Mouse (Mus musculus) CH12.LX (cell line): ENCODE results near the gene Arpc1a. TPM values are rescaled to one million over a fixed set of nuclear protein-coding genes. Genes with fewer than 3 reads are reported as not detected.

Experiments used
- DNase-seq: peaks from one replicate; pipeline ENCODE4 v3.0.0-alpha.2; 2013; ENCODE audit errors: extremely low read depth
- H3K27ac ChIP-seq: 2 replicates; pipeline ENCODE4 v1.5.1; 2012; ENCODE audit warnings: low read depth, mild to moderate bottlenecking, control low read depth, moderate library complexity; ENCODE audit not compliant: insufficient read depth
- H3K27me3 ChIP-seq: replicated peaks from 2 replicates; pipeline ENCODE3; 2012; ENCODE audit warnings: inconsistent platforms
- H3K36me3 ChIP-seq, 2 experiments: replicated peaks in 1 of 2; 2 replicates each; pipeline versions ENCODE3 to v1.6.1; 2012; ENCODE audit warnings: inconsistent platforms in 1 of 2, low read length in 1 of 2, mild to moderate bottlenecking in 1 of 2, mixed read lengths in 1 of 2, moderate library complexity in 1 of 2; ENCODE audit not compliant: control insufficient read depth in 1 of 2, insufficient read depth in 1 of 2
- H3K4me1 ChIP-seq, 2 experiments: 2 replicates each; pipeline ENCODE4 v1.6.1; 2012; ENCODE audit warnings: inconsistent platforms in 1 of 2, moderate library complexity in 1 of 2; ENCODE audit not compliant: insufficient read depth in 2 of 2, control insufficient read depth in 1 of 2
- H3K4me2 ChIP-seq: 2 replicates; pipeline ENCODE4 v1.6.1; 2012; ENCODE audit warnings: low read depth, mild to moderate bottlenecking, control low read depth; ENCODE audit not compliant: poor library complexity, insufficient read depth, severe bottlenecking
- H3K4me3 ChIP-seq, 3 experiments: fragments of 150-350 bp in 1 of 3; sonication (generic) in 1 of 3; replicated peaks in 1 of 3; 2 replicates each; pipeline versions ENCODE3 to v1.5.1; 2011 to 2012; ENCODE audit warnings: low read depth in 2 of 3, low read length in 2 of 3, mild to moderate bottlenecking in 2 of 3, moderate library complexity in 2 of 3, control low read depth in 1 of 3, improper control_type of control experiment in 1 of 3, inconsistent platforms in 1 of 3, mixed read lengths in 1 of 3; ENCODE audit not compliant: poor library complexity in 1 of 3
- H3K79me2 ChIP-seq: replicated peaks from 2 replicates; pipeline ENCODE4 v1.6.1; 2012; ENCODE audit warnings: mild to moderate bottlenecking, moderate library complexity; ENCODE audit not compliant: control insufficient read depth, poor library complexity, insufficient read depth, severe bottlenecking; ENCODE audit errors: extremely low read depth
- H3K9ac ChIP-seq: 2 replicates; pipeline ENCODE4 v1.6.1; 2012; ENCODE audit warnings: low read depth, mild to moderate bottlenecking, control low read depth, moderate library complexity; ENCODE audit not compliant: insufficient read depth
- H3K9me3 ChIP-seq: replicated peaks from 2 replicates; pipeline ENCODE3; 2012; ENCODE audit warnings: low read length, inconsistent platforms, mixed read lengths
- BHLHE40 ChIP-seq: IDR thresholded peaks from 2 replicates; pipeline ENCODE4 v1.6.1; 2011; ENCODE audit warnings: mild to moderate bottlenecking, low read depth, low read length, improper control_type of control experiment
- CHD2 ChIP-seq: IDR thresholded peaks from 2 replicates; pipeline ENCODE4 v1.6.1; 2011; ENCODE audit warnings: low read length, improper control_type of control experiment
- CTCF ChIP-seq, 2 experiments: IDR thresholded peaks in 1 of 2; conservative IDR thresholded peaks in 1 of 2; 2 replicates each; pipeline ENCODE4 v1.5.1; 2011 to 2012; ENCODE audit warnings: low read depth in 2 of 2, low read length in 2 of 2, improper control_type of control experiment in 1 of 2, inconsistent platforms in 1 of 2, mild to moderate bottlenecking in 1 of 2, moderate library complexity in 1 of 2
- EP300 ChIP-seq: IDR thresholded peaks from 2 replicates; pipeline ENCODE4 v1.6.1; 2011; ENCODE audit warnings: low read length, improper control_type of control experiment
- ETS1 ChIP-seq: conservative IDR thresholded peaks from 2 replicates; pipeline ENCODE4 v1.6.1; 2012; ENCODE audit warnings: low read depth, mild to moderate bottlenecking, inconsistent platforms, low read length, improper control_type of control experiment, moderate library complexity
- KAT2A ChIP-seq: IDR thresholded peaks from 2 replicates; pipeline ENCODE4 v1.6.1; 2012; ENCODE audit warnings: low read length, improper control_type of control experiment, inconsistent platforms; ENCODE audit not compliant: insufficient replicate concordance
- MAFK ChIP-seq: IDR thresholded peaks from 2 replicates; pipeline ENCODE4 v1.6.1; 2011; ENCODE audit warnings: low read length, improper control_type of control experiment; ENCODE audit not compliant: insufficient replicate concordance
- MAZ ChIP-seq: IDR thresholded peaks from 2 replicates; pipeline ENCODE4 v1.6.1; 2012; ENCODE audit warnings: low read depth, mild to moderate bottlenecking, inconsistent platforms, low read length, improper control_type of control experiment, moderate library complexity
- MEF2A ChIP-seq: IDR thresholded peaks from 2 replicates; pipeline ENCODE4 v1.6.1; 2014; ENCODE audit warnings: low read depth, mild to moderate bottlenecking, inconsistent platforms, low read length, improper control_type of control experiment, borderline replicate concordance
- MXI1 ChIP-seq: IDR thresholded peaks from 2 replicates; pipeline ENCODE4 v1.6.1; 2011; ENCODE audit warnings: mild to moderate bottlenecking, low read depth, low read length, improper control_type of control experiment
- MYC ChIP-seq: IDR thresholded peaks from 2 replicates; pipeline ENCODE4 v1.6.1; 2011; ENCODE audit warnings: low read depth, mild to moderate bottlenecking, improper control_type of control experiment, low read length
- NELFE ChIP-seq: IDR thresholded peaks from 2 replicates; pipeline ENCODE4 v1.6.1; 2011; ENCODE audit warnings: low read depth, low read length, improper control_type of control experiment
- PAX5 ChIP-seq: IDR thresholded peaks from 2 replicates; pipeline ENCODE4 v1.6.1; 2012; ENCODE audit warnings: low read length, inconsistent platforms, mixed read lengths
- POLR2AphosphoS2 ChIP-seq: IDR thresholded peaks from 2 replicates; pipeline ENCODE4 v1.6.1; 2011; ENCODE audit warnings: low read depth, low read length, improper control_type of control experiment
- RAD21 ChIP-seq: IDR thresholded peaks from 2 replicates; pipeline ENCODE4 v1.6.1; 2011; ENCODE audit warnings: low read depth, mild to moderate bottlenecking, low read length, improper control_type of control experiment, moderate library complexity
- RCOR1 ChIP-seq: conservative IDR thresholded peaks from 2 replicates; pipeline ENCODE4 v1.6.1; 2012; ENCODE audit warnings: low read depth, mild to moderate bottlenecking, inconsistent platforms, low read length, improper control_type of control experiment
- SIN3A ChIP-seq: IDR thresholded peaks from 2 replicates; pipeline ENCODE4 v1.6.1; 2012; ENCODE audit warnings: low read length, improper control_type of control experiment, inconsistent platforms
- SMC3 ChIP-seq: IDR thresholded peaks from 2 replicates; pipeline ENCODE4 v1.6.1; 2011; ENCODE audit warnings: low read depth, low read length, improper control_type of control experiment
- TBP ChIP-seq: conservative IDR thresholded peaks from 2 replicates; pipeline ENCODE4 v1.6.1; 2011; ENCODE audit warnings: low read depth, low read length, improper control_type of control experiment
- UBTF ChIP-seq: IDR thresholded peaks from 2 replicates; pipeline ENCODE4 v1.6.1; 2012; ENCODE audit warnings: low read depth, mild to moderate bottlenecking, inconsistent platforms, low read length, improper control_type of control experiment, moderate library complexity
- USF2 ChIP-seq: conservative IDR thresholded peaks from 2 replicates; pipeline ENCODE4 v1.6.1; 2011; ENCODE audit warnings: low read depth, low read length, improper control_type of control experiment
- ZC3H11A ChIP-seq: IDR thresholded peaks from 2 replicates; pipeline ENCODE4 v1.6.1; 2012; ENCODE audit warnings: low read depth, mild to moderate bottlenecking, inconsistent platforms, low read length, improper control_type of control experiment
- ZMIZ1 ChIP-seq: IDR thresholded peaks from 2 replicates; pipeline ENCODE4 v1.6.1; 2012; ENCODE audit warnings: low read depth, mild to moderate bottlenecking, inconsistent platforms, low read length, improper control_type of control experiment
- dilution Hi-C: fragments of 300-500 bp; cut with MboI; formaldehyde crosslinking; loops from 2 replicates; pipeline ENCODE4 v1.14.3; 2020; ENCODE audit warnings: low sequenced_read_pairs; ENCODE audit not compliant: extremely low pct_unique_long_range_greater_than_20kb, extremely low pct_ligation_motif_present
- in situ Hi-C: fragments of 300-500 bp; cut with MboI; formaldehyde crosslinking; loops from 3 replicates; pipeline ENCODE4 v1.14.3; 2019; ENCODE audit warnings: low sequenced_read_pairs, low pct_ligation_motif_present, low pct_unique_long_range_greater_than_20kb, mixed read lengths
- polyA plus RNA-seq: library from polyadenylated mRNA; unstranded; fragments of >175 nt; gene quantifications from 2 replicates; pipeline ENCODE4 v1.2.1, GENCODE M21; 2012; ENCODE audit warnings: low read depth; ENCODE audit not compliant: insufficient read length
- total RNA-seq, 2 experiments: library from RNA; depleted of rRNA; stranded (reverse); fragments of 300-350 nt in 1 of 2; fragments of >200 nt in 1 of 2; gene quantifications; 2 replicates each; pipeline ENCODE4 v1.2.3; 2012 to 2014

Arpc1a gene
- total and polyA plus RNA-seq, 3 experiments, result 59.2 to 83.2 (median 59.5) TPM

DNA sequence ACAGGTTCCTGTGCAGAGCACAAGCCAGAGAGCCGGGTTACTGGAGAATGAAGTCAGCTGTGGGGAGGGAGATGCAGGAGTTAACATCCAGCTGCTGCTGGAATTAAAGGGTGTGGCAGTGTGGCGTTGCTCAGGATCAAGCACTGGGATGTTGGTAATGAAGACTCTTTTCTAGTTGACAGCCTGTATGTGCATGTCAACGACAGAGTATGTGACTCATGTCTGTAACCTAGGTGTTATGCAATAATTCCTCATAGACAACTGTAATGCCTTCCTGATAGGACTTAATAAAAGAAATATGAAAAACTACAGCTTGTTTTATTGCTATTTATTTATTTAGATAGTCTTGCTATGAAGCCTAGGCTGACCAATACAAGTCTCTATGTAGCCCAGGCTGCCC lies 14.8 kb upstream of the Arpc1a start:
- no peak overlapping the region for H3K4me3 ChIP-seq
- no peak overlapping the region for H3K4me2 ChIP-seq
- H3K27me3 ChIP-seq, result peaks cover 2% of the 10 kb centered on the region
- no peaks in the 10 kb centered on the region for H3K36me3 ChIP-seq
- no peaks in the 10 kb centered on the region for H3K79me2 ChIP-seq
- H3K9me3 ChIP-seq, result no peaks in the 10 kb centered on the region
- no peak overlapping the region for H3K27ac ChIP-seq
- in situ Hi-C loops, result loop anchor here (10.0 kb wide), 1 partner anchor 64 kb away; no protein-coding TSS in a partner anchor
- dilution Hi-C loops, result no loop called here
- no peak overlapping the region for H3K9ac ChIP-seq
- TF ChIP-seq ETS1 (no peak), SIN3A (no peak), KAT2A (no peak), EP300 (no peak), MYC (no peak), PAX5 (no peak), POLR2AphosphoS2 (no peak), MEF2A (no peak), CHD2 (no peak), MAZ (no peak), RCOR1 (no peak), NELFE (no peak), USF2 (no peak)
- no peak for DNase-seq
- H3K4me1 ChIP-seq, result no peaks in the 10 kb centered on the region

DNA sequence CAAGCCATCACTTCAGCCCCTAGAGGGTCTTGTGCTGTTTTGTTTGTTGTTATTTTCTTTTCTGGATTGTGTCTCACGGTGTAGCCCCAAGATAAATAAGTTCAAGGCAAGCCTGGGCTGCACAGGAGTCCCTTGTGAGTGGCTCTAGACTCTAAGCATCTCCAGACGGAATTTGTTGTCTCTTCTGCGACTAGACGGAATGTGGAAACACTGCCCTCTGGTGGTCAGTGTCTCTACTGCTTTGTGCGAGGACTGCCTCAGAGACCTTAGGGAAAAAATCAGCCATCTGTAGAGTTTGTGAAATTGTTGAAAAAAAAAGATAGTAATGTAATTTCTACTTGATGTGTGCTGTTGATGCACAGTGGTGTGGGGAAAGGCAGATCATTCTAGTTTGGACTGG lies 13.9 kb upstream of the Arpc1a start:
- H3K4me2 ChIP-seq, result no peak overlapping the region
- in situ Hi-C loops, result loop anchor here (10.0 kb wide), 1 partner anchor 65 kb away; no protein-coding TSS in a partner anchor
- H3K4me1 ChIP-seq, result no peaks in the 10 kb centered on the region
- H3K27ac ChIP-seq, result no peak overlapping the region
- H3K79me2 ChIP-seq, result no peaks in the 10 kb centered on the region
- H3K9me3 ChIP-seq, result no peaks in the 10 kb centered on the region
- dilution Hi-C loops, result no loop called here
- TF ChIP-seq ZC3H11A (no peak), UBTF (no peak), MYC (no peak), ETS1 (no peak), CTCF (conservative IDR thresholded peaks at IDR 0.05 in 1 of 2, IDR thresholded peaks at IDR 0.05 in 1 of 2; ENCODE audit: low read depth in 2 of 2, low read length in 2 of 2) (peak; percentile 88 to 90), MAFK (no peak), RAD21 (peak; percentile 67), BHLHE40 (no peak), POLR2AphosphoS2 (no peak), NELFE (peak; percentile 20; the same call in 1 of the 2 replicates), SMC3 (peak; percentile 59), MXI1 (no peak), ZMIZ1 (no peak), TBP (no peak)
- DNase-seq, result peak; percentile 77
- H3K36me3 ChIP-seq, result no peaks in the 10 kb centered on the region
- H3K9ac ChIP-seq, result no peak overlapping the region
- peaks cover 2% of the 10 kb centered on the region for H3K27me3 ChIP-seq
- H3K4me3 ChIP-seq, result no peak overlapping the region
